Mouse (Mus musculus) frontal cortex, postnatal 14 days (tissue): Measurements from ENCODE around the gene Zbtb42.

Experiments used
- DNase-seq, 2 experiments: peaks; one replicate each; pipeline ENCODE4 v3.0.0; 2022; ENCODE audit warnings: low spot score in 2 of 2

The Zbtb42 gene

GRCm38 (mm10) chr12:112678555-112679026 lies at the start of gene Zbtb42:
Gene Zbtb42, plus strand, starts transcription at chr12:112678828.
- no peak for DNase-seq

GRCm38 (mm10) chr12:112628928-112629721 lies 49.5 kb upstream of the Zbtb42 start:
- peak in 1 of 2 experiments; percentile 34 for DNase-seq

DNA sequence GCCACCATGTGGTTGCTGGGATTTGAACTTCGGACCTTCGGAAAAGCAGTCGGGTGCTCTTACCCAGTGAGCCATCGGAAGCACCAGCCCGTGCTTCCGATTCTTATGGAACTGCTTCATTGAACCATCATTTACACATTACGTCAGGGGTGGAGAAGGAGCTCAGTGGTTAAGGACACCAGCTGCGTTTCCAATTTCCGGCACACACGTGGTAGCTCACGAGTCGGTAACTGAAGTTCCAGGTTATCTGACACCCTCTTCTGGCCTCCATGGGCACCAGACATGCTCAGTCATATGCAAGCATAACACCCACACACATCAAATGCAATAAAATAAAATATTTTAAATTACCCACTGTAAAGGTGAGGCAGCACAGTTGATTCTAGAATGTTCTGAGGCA lies 48.6 kb upstream of the Zbtb42 start:
- DNase-seq, result no peak

GRCm38 (mm10) chr12:112630796-112631195 lies 47.8 kb upstream of the Zbtb42 start:
- no peak for DNase-seq

DNA sequence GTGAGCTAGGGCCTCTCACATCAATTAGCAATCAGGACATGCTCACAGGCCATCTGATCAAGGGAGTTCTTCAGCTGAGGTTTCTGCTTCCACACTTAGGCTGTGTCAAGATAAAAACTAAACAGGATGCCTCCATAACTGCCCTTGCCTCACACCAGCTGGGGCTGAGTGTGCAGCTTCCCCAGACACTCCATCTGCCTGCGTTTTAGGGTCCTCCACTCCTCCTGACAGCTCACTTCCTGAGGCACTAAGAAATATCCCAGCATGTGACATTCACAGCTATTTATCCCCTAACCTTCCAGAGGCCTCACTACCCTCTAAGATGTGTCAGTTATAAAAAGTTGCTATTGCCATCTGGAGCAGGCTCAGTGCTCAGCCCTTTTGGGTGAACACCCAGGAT lies 47.2 kb upstream of the Zbtb42 start:
- DNase-seq, result no peak

- DNase-seq, result no peak
These were observed 46.4 kb upstream of the Zbtb42 start for GRCm38 (mm10) chr12:112632084-112632777.

DNA sequence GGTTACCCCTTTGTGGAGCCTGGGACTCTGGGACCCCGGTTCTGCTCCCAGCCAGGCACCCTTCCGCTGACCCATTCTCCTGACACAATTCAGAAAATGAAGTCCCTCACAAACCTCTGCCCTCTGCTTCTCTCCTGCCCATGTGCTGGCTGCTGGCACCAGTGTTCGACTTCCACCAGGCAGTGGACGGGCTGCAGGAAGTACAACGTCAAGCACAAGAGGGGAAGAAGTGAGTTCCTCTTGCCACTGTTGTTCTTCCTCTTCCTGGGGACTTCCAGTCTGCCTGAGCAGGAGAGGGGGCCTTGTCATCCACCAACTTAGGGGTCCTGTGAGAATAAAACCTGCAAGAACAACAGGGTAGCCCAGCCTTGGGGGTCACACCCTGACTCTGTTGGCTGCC lies 45.7 kb upstream of the Zbtb42 start:
- DNase-seq, result no peak

DNA sequence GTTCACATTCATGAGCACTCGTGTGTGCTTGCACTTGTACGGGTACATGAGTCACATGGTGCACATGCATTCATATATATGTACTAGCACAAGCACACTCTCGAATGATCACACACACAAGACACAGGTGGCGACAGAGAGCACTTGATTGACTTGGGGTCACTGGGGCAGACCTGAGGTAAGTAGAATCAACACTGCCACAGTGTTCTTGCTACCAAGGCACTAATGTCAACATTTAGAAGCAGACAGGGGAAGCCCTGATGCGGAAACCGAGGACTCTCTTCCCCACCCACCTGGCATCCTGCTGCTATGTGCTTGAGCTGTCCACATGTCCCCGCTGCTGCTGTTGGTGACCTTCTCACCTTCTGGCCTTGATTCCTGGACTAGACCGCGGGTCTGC lies 44.9 kb upstream of the Zbtb42 start:
- no peak for DNase-seq

DNA sequence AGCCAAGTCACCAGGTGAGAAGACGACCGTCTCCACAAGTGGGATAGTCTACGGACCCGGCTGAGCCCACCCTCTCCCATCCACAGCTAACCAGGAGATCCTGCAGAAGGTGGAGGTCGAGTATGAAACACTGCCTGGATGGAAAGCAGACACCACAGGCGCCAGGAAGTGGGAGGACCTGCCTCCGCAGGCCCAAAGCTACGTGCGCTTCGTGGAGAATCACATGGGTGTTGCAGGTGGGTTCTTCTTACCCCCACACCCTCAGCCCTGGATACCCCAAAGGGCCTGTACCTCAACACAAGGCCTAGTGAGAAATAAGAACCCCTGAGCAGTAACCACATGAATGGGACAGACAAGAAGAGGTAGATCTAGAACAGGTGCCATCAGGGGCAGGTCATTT lies 39.1 kb upstream of the Zbtb42 start:
- DNase-seq, result no peak

GRCm38 (mm10) chr12:112643126-112643525 lies 35.5 kb upstream of the Zbtb42 start:
- DNase-seq, result no peak

DNA sequence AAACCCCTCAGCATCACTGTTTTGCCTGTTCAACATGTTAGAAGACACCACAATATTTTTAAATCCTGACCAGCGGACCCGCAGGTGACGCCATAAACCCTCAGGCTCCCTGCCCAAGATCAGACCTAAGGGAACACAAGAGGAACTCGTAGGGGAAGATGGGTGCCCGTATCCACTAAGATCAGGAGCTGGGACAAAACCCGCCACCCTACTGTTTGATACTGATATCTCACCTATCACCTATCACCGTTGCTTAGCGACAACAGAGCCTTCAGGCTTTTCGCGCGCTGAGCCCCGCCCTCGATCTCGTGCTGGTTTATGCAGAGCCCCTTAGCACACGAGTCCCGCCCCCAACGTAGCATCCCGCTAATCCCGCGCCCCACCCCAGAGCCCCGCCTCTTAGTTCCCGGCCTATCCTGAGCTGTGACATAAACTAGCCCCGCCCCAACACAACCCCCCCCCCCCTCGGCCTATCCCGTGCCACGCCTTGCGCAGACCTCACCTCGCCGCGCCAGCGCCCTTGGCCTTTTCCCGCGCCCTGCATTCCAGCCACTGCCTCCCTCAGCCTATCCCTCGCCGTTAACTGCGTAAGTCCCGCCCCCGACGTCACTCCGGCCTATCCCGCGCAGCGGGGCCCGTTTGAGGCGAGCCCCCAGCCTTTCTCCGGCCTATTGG lies 34.3 kb upstream of the Zbtb42 start, which contains the start of gene Siva1:
Gene Siva1, plus strand, starts transcription at position 500 of the 675 bp plus-strand sequence.
- peak; percentile 96 to 97 for DNase-seq

- no peak for DNase-seq
These were observed 33.6 kb upstream of the Zbtb42 start for GRCm38 (mm10) chr12:112644855-112645506.

DNA sequence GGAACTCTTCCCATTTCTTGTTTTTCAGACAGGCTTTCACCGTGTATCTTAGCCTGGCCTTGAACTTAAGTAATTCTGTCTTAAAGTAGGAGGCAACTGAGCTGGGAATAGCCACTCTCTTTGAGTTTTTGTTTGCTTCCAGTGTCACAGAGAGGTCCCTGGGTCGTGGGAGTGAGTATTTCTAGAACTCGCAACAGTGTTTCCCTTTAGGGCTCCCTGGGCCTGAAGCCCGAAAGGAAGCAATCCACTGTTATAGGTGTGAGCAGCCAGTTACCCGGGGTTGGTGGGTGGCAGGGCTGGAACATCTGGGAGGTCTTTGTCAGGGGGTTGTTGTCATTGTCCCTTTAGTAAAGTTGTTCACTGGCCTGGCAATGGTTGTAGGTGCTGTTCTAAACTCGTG lies 32.5 kb upstream of the Zbtb42 start:
- DNase-seq, result no peak

DNA sequence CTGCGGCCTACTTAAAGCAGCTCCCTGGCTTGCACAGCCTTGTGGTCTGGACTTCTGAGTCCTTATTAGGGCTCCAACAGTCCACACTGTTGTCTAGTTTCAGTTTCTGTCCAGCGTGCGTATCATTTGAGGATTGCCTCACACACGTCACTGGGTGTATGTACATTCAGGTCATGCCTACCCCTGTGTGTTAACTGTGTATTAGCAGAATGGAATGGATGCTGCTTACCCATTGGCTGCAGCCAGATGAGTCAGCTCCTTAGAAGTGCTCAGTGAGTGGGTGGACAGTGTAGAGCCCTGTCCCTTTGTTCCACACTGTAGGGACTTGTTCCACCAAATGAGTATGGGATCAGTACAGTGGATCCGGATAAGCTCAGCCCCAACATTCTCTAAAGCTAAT lies 30.5 kb upstream of the Zbtb42 start:
- DNase-seq, result no peak

GRCm38 (mm10) chr12:112651778-112652439 lies 26.7 kb upstream of the Zbtb42 start:
- no peak for DNase-seq

GRCm38 (mm10) chr12:112653157-112653824 lies 25.3 kb upstream of the Zbtb42 start:
- DNase-seq, result peak; percentile 75 to 85

DNA sequence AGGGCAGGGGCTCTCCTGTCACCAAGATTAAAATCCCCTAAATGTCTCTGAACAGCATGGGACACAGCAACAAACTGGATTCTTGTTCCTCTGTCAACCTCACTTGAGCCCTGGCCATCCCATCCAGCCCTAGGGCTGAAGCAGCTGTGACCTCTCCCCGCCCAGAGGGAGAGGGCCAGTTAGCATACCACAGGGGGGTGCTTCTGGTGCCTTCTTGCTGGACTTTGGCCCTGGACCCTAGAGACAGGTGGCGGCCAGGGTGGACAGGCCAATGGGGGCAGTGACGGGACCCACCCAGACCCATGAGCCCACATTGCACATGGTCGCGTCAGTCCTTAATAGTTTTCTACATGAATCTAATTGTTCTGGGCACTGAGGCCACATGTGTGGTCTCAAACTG lies 24.6 kb upstream of the Zbtb42 start:
- DNase-seq, result no peak

GRCm38 (mm10) chr12:112658619-112659018 lies 20.0 kb upstream of the Zbtb42 start:
- no peak for DNase-seq

DNA sequence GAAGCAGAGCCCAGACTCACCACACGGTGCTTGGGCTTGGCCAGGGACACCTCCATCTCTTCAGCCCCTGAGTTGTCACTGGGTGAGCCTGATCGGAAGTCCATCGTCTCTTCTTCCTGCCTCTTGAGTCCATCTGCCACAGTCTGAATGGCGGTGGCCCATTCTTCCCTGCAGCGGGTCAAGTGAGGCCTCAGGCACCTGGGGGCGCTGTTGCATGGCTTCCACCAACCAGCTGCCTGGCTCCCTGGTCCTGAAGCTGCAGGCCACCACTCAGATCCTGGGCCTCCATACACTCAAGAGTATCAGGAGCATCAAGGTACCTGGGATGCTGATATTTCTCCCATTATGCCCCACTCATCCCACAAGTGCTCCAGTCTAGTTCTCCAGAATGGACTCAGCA lies 19.5 kb upstream of the Zbtb42 start:
- DNase-seq, result peak in 1 of 2 experiments; percentile 56

GRCm38 (mm10) chr12:112660576-112661326 lies 17.9 kb upstream of the Zbtb42 start:
- DNase-seq, result no peak
